Mouse (Mus musculus) liver, embryonic 12.5 days (tissue): ENCODE results near the gene Mrgprb4. TPM values are rescaled to one million over a fixed set of nuclear protein-coding genes. Genes with fewer than 3 reads are reported as not detected.

Experiments
- ATAC-seq: fragments of 200-750 bp; cut with Nextera tagmentation; 2 replicates; pipeline ENCODE4 v1.8.0; 2017; ENCODE audit warnings: moderate number of reproducible peaks, mild to moderate bottlenecking, moderate library complexity
- H3K27ac ChIP-seq: fragments of 300-500 bp; sonication (generic); 2 replicates; pipeline ENCODE4 v1.5.1; 2016; ENCODE audit warnings: mild to moderate bottlenecking
- H3K27me3 ChIP-seq: fragments of 300-500 bp; sonication (generic); replicated peaks from 2 replicates; pipeline ENCODE4 v1.6.1; 2016; ENCODE audit warnings: mild to moderate bottlenecking, moderate library complexity
- H3K36me3 ChIP-seq: fragments of 300-500 bp; sonication (generic); 2 replicates; pipeline ENCODE4 v1.6.1; 2016; ENCODE audit warnings: mild to moderate bottlenecking, moderate library complexity
- H3K4me1 ChIP-seq: fragments of 300-500 bp; sonication (generic); 2 replicates; pipeline ENCODE4 v1.6.1; 2016
- H3K4me2 ChIP-seq: fragments of 300-500 bp; sonication (generic); 2 replicates; pipeline ENCODE4 v1.6.1; 2016; ENCODE audit warnings: mild to moderate bottlenecking, moderate library complexity
- H3K4me3 ChIP-seq: fragments of 300-500 bp; sonication (generic); 2 replicates; pipeline ENCODE4 v1.5.1; 2016; ENCODE audit warnings: mild to moderate bottlenecking, moderate library complexity
- H3K9ac ChIP-seq: fragments of 300-500 bp; sonication (generic); 2 replicates; pipeline ENCODE4 v1.6.1; 2016; ENCODE audit warnings: mild to moderate bottlenecking, moderate library complexity
- H3K9me3 ChIP-seq: fragments of 300-500 bp; sonication (generic); replicated peaks from 2 replicates; pipeline ENCODE4 v1.6.1; 2016; ENCODE audit warnings: mild to moderate bottlenecking, moderate library complexity
- WGBS: fragments of 180-500 bp; shearing (Covaris S2); methylation state at CpG from one replicate; pipeline ENCODE4 v1.1.7; 2016; ENCODE audit not compliant: insufficient replicate concordance; 5-methylcytosine and 5-hydroxymethylcytosine counted together
- polyA plus RNA-seq: library from polyadenylated mRNA; unstranded; fragments of >200 nt; fragmentation: Nextera tagmentation; extraction: Ambion mirVana; gene quantifications from 2 replicates; pipeline ENCODE4 v1.2.1, GENCODE M21; 2016

The Mrgprb4 gene
- not detected in 2 replicates for polyA plus RNA-seq

- no peak within 1 kb of the TSS for H3K9ac ChIP-seq
- 74% methylated on average over 3 of the region's 3 CpGs for WGBS
- ATAC-seq, result no peak
- H3K9me3 ChIP-seq, result no peaks in the 10 kb centered on the region; the same call in 1 of the 2 replicates
- H3K4me1 ChIP-seq, result no peaks in the 10 kb centered on the region
- H3K27me3 ChIP-seq, result no peaks in the 10 kb centered on the region
- no peak within 1 kb of the TSS for H3K4me2 ChIP-seq
- H3K27ac ChIP-seq, result no peak within 1 kb of the TSS
- H3K36me3 ChIP-seq, result no peaks in the 10 kb centered on the region
- H3K4me3 ChIP-seq, result no peak within 1 kb of the TSS
These were observed at the start of gene Mrgprb4 for GRCm38 (mm10) chr7:48199188-48199587. Mrgprb4 (minus strand) TSS chr7:48199288.

GRCm38 (mm10) chr7:48226114-48226513 is 27.0 kb upstream of the Mrgprb4 start:
- Histone ChIP-seq H3K36me3 (no peaks in the 10 kb centered on the region), H3K9me3 (0 out of 2 replicates have a peak, but pooled peaks cover 3% of the 10 kb centered on the region), H3K4me3 (no peak overlapping the region), H3K27me3 (no peaks in the 10 kb centered on the region), H3K27ac (no peak overlapping the region), H3K4me1 (no peaks in the 10 kb centered on the region), H3K9ac (no peak overlapping the region), H3K4me2 (no peak overlapping the region)
- no peak for ATAC-seq

GRCm38 (mm10) chr7:48225065-48225464 is 26.0 kb upstream of the Mrgprb4 start:
- no peak overlapping the region for H3K27ac ChIP-seq
- no peaks in the 10 kb centered on the region for H3K36me3 ChIP-seq
- H3K9me3 ChIP-seq, result 0 out of 2 replicates have a peak, but pooled peaks cover 3% of the 10 kb centered on the region
- H3K9ac ChIP-seq, result no peak overlapping the region
- H3K4me3 ChIP-seq, result no peak overlapping the region
- H3K4me1 ChIP-seq, result no peaks in the 10 kb centered on the region
- no peaks in the 10 kb centered on the region for H3K27me3 ChIP-seq
- 60% methylated on average over 5 of the region's 5 CpGs for WGBS
- no peak for ATAC-seq
- H3K4me2 ChIP-seq, result no peak overlapping the region

GRCm38 (mm10) chr7:48168919-48169318 is 30.2 kb downstream of the Mrgprb4 start, which contains the start of gene Mrgprb5:
Mrgprb5 (minus strand) TSS chr7:48169019.
- no peaks in the 10 kb centered on the region for H3K9me3 ChIP-seq
- no peak within 1 kb of the TSS for H3K4me2 ChIP-seq
- WGBS, result 55% methylated on average over 2 of the region's 2 CpGs
- no peaks in the 10 kb centered on the region for H3K4me1 ChIP-seq
- H3K4me3 ChIP-seq, result no peak within 1 kb of the TSS
- H3K9ac ChIP-seq, result no peak within 1 kb of the TSS
- ATAC-seq, result no peak
- no peaks in the 10 kb centered on the region for H3K36me3 ChIP-seq
- H3K27ac ChIP-seq, result no peak within 1 kb of the TSS
- H3K27me3 ChIP-seq, result no peaks in the 10 kb centered on the region

GRCm38 (mm10) chr7:48167471-48167870 is 31.6 kb downstream of the Mrgprb4 start:
- Histone ChIP-seq H3K4me2 (no peak overlapping the region), H3K27me3 (no peaks in the 10 kb centered on the region), H3K36me3 (no peaks in the 10 kb centered on the region), H3K9ac (no peak overlapping the region), H3K27ac (no peak overlapping the region), H3K4me1 (no peaks in the 10 kb centered on the region), H3K9me3 (no peaks in the 10 kb centered on the region), H3K4me3 (no peak overlapping the region)
- ATAC-seq, result no peak
- 73% methylated on average over 2 of the region's 2 CpGs for WGBS

Other genes starting within 250 kb of the Mrgprb4 start
- gene Mrgpra4, start 217.2 kb downstream of the Mrgprb4 start, polyA plus RNA-seq, result not detected in 2 replicates
- not detected in 2 replicates for gene Mrgprx1, start 171.7 kb downstream of the Mrgprb4 start, polyA plus RNA-seq
- gene Mrgprb5, start 30.3 kb downstream of the Mrgprb4 start, polyA plus RNA-seq, result not detected in 2 replicates
- gene Mrgprb8, start 189.2 kb upstream of the Mrgprb4 start, polyA plus RNA-seq, result not detected in 2 replicates